Mouse (Mus musculus) right cerebral cortex, adult 18-20 months (tissue): ENCODE measurements around the gene Gm17657.
A peak's percentile ranks its signal among the peaks of the same experiment; 100 is the strongest.

Experiments
- DNase-seq: peaks from one replicate; pipeline ENCODE4 v3.0.0; 2022; ENCODE audit warnings: mixed read lengths

Gm17657 gene

GRCm38 (mm10) chr17:29549543-29550428 is at the start of gene Gm17657, which contains the start of gene Tbc1d22b:
Gene Gm17657, minus strand, starts transcription at chr17:29549638.
Gene Tbc1d22b, plus strand, starts transcription at chr17:29549785.
- DNase-seq: peak; percentile 98

- no peak for DNase-seq
Measured at GRCm38 (mm10) chr17:29599051-29599450, 49.6 kb upstream of the Gm17657 start.

- DNase-seq: no peak
Measured at GRCm38 (mm10) chr17:29596771-29597132, 47.3 kb upstream of the Gm17657 start.

GRCm38 (mm10) chr17:29595891-29596770 is 46.7 kb upstream of the Gm17657 start:
- DNase-seq: no peak

GRCm38 (mm10) chr17:29589221-29589898 is 39.9 kb upstream of the Gm17657 start:
- peak; percentile 10 for DNase-seq

GRCm38 (mm10) chr17:29586921-29587320 is 37.5 kb upstream of the Gm17657 start:
- DNase-seq: no peak

- no peak for DNase-seq
Measured at GRCm38 (mm10) chr17:29585446-29585845, 36.0 kb upstream of the Gm17657 start.

GRCm38 (mm10) chr17:29584737-29585136 is 35.3 kb upstream of the Gm17657 start:
- no peak for DNase-seq

GRCm38 (mm10) chr17:29584306-29584705 is 34.9 kb upstream of the Gm17657 start:
- DNase-seq: no peak

GRCm38 (mm10) chr17:29583569-29583968 is 34.1 kb upstream of the Gm17657 start:
- no peak for DNase-seq

GRCm38 (mm10) chr17:29579579-29580126 is 30.2 kb upstream of the Gm17657 start:
- DNase-seq: no peak

- no peak for DNase-seq
Measured at GRCm38 (mm10) chr17:29569831-29570230, 20.4 kb upstream of the Gm17657 start.

GRCm38 (mm10) chr17:29568435-29568834 is 19.0 kb upstream of the Gm17657 start:
- no peak for DNase-seq

- DNase-seq: no peak
Measured at GRCm38 (mm10) chr17:29565521-29565920, 16.1 kb upstream of the Gm17657 start.

GRCm38 (mm10) chr17:29558476-29558875 is 9.0 kb upstream of the Gm17657 start:
- DNase-seq: no peak

- DNase-seq: no peak
Measured at GRCm38 (mm10) chr17:29556893-29557292, 7.5 kb upstream of the Gm17657 start.

- no peak for DNase-seq
Measured at GRCm38 (mm10) chr17:29556456-29556855, 7.0 kb upstream of the Gm17657 start.

GRCm38 (mm10) chr17:29554176-29554575 is 4.7 kb upstream of the Gm17657 start:
- DNase-seq: no peak

GRCm38 (mm10) chr17:29552162-29552732 is 2.8 kb upstream of the Gm17657 start, which contains the start of gene Tmem217:
Gene Tmem217, minus strand, starts transcription at chr17:29552385.
- no peak for DNase-seq

GRCm38 (mm10) chr17:29551019-29551418 is 1.6 kb upstream of the Gm17657 start:
- DNase-seq: no peak

- no peak for DNase-seq
Measured at GRCm38 (mm10) chr17:29548994-29549393, 444 bp downstream of the Gm17657 start.

- no peak for DNase-seq
Measured at GRCm38 (mm10) chr17:29548494-29548893, 944 bp downstream of the Gm17657 start.
